Mouse (Mus musculus) midbrain, embryonic 14.5 days (tissue): ENCODE measurements around the gene Abhd16a. TPM values are rescaled to one million over a fixed set of nuclear protein-coding genes. Genes with fewer than 3 reads are reported as not detected.

Source experiments
- ATAC-seq: fragments of 200-750 bp; cut with Nextera tagmentation; 2 replicates; pipeline ENCODE4 v1.8.0; 2017; ENCODE audit warnings: moderate number of reproducible peaks, moderate library complexity; ENCODE audit not compliant: low FRiP score, low TSS enrichment
- DNase-seq: peaks from one replicate; pipeline ENCODE4 v3.0.0-alpha.2; 2015
- H3K27ac ChIP-seq: fragments of 300-500 bp; sonication (generic); replicated peaks from 2 replicates; pipeline ENCODE4 v1.5.1; 2014; ENCODE audit warnings: mild to moderate bottlenecking, low read depth, low read length, moderate library complexity
- H3K27me3 ChIP-seq: fragments of 300-500 bp; sonication (generic); 2 replicates; pipeline ENCODE4 v1.6.1; 2014; ENCODE audit warnings: low read length, control low read depth, mixed read lengths; ENCODE audit not compliant: control insufficient read depth, insufficient read depth
- H3K36me3 ChIP-seq: fragments of 300-500 bp; sonication (generic); 2 replicates; pipeline ENCODE4 v1.6.1; 2014; ENCODE audit warnings: low read length, control low read depth; ENCODE audit not compliant: control insufficient read depth, insufficient read depth
- H3K4me1 ChIP-seq: fragments of 300-500 bp; sonication (generic); 2 replicates; pipeline ENCODE4 v1.6.1; 2014; ENCODE audit warnings: mild to moderate bottlenecking, antibody characterized with exemption, low read length, control low read depth; ENCODE audit not compliant: control insufficient read depth, insufficient read depth
- H3K4me2 ChIP-seq: fragments of 300-500 bp; sonication (generic); 2 replicates; pipeline ENCODE4 v1.6.1; 2014; ENCODE audit warnings: mild to moderate bottlenecking, low read length, moderate library complexity
- H3K4me3 ChIP-seq: fragments of 300-500 bp; sonication (generic); replicated peaks from 2 replicates; pipeline ENCODE4 v1.5.1; 2014; ENCODE audit warnings: low read depth, low read length
- H3K9ac ChIP-seq: fragments of 300-500 bp; sonication (generic); replicated peaks from 2 replicates; pipeline ENCODE4 v1.6.1; 2014; ENCODE audit warnings: mild to moderate bottlenecking, low read length, moderate library complexity
- H3K9me3 ChIP-seq: fragments of 300-500 bp; sonication (generic); 2 replicates; pipeline ENCODE4 v1.6.1; 2016; ENCODE audit warnings: low read length, control low read depth, mixed read lengths; ENCODE audit not compliant: control insufficient read depth
- WGBS: fragments of 180-500 bp; shearing (Covaris S2); extraction: QIAGEN DNeasy Blood & Tissue Kit; methylation state at CpG from one replicate; pipeline ENCODE4 v1.1.7; 2014; 5-methylcytosine and 5-hydroxymethylcytosine counted together
- polyA plus RNA-seq: library from polyadenylated mRNA; unstranded; fragments of >200 nt; fragmentation: Nextera tagmentation; extraction: Ambion mirVana; gene quantifications from 2 replicates; pipeline ENCODE4 v1.2.1, GENCODE M21; 2014

Gene Abhd16a
- polyA plus RNA-seq, 1 experiment from 2014 or later = 79.4 TPM

DNA sequence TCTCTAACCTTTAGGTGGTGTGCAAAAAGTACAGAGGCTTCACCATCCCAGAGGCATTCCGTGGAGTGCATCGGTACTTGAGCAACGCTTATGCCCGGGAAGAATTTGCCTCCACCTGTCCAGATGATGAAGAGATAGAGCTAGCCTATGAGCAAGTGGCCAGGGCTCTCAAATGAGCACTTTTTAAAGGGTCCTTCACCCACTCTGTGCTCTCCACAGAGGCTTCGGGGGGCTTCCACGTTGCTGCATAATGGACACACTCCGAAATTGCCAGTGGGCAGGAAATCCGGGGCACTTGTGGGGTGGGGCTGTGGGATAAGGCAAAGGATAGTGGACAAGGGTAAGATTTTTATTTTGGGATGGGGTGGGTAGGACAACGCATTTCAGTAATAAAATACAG, 30.7 kb upstream of the Abhd16a start:
- peaks cover 41% of the 10 kb centered on the region for H3K36me3 ChIP-seq
- H3K4me2 ChIP-seq = peak overlapping the region; percentile 91
- peak overlapping the region; percentile 86; the same call in 1 of the 2 replicates for H3K27ac ChIP-seq
- peaks cover 16% of the 10 kb centered on the region for H3K4me1 ChIP-seq
- 73% methylated on average over 9 of the region's 9 CpGs for WGBS
- H3K9me3 ChIP-seq = no peaks in the 10 kb centered on the region
- 0 out of 2 replicates have a peak overlapping the region, but pooled peaks have one; percentile 64 for H3K9ac ChIP-seq
- ATAC-seq = peak; percentile 9; the same call in 1 of the 2 replicates
- H3K27me3 ChIP-seq = no peaks in the 10 kb centered on the region
- peak overlapping the region; percentile 58 for H3K4me3 ChIP-seq
- no peak for DNase-seq

- DNase-seq (peak; percentile 95), ATAC-seq (peak; percentile 91)
- Histone ChIP-seq H3K36me3 (peaks cover 36% of the 10 kb centered on the region), H3K27me3 (0 out of 2 replicates have a peak, but pooled peaks cover 7% of the 10 kb centered on the region), H3K4me3 (peak within 1 kb of the TSS; percentile 58), H3K9me3 (no peaks in the 10 kb centered on the region), H3K27ac (peak within 1 kb of the TSS; percentile 86), H3K9ac (peak within 1 kb of the TSS; percentile 64), H3K4me2 (peak within 1 kb of the TSS; percentile 91), H3K4me1 (peaks cover 16% of the 10 kb centered on the region)
- WGBS = under 1% methylated on average over 57 of the region's 57 CpGs
These were observed 29.9 kb upstream of the Abhd16a start, which contains the start of gene Ddah2 for GRCm38 (mm10) chr17:35058911-35059892. Ddah2 (plus strand) TSS chr17:35059035.

- peak overlapping the region; percentile 91 for H3K4me2 ChIP-seq
- H3K4me1 ChIP-seq = peaks cover 19% of the 10 kb centered on the region
- H3K9me3 ChIP-seq = no peaks in the 10 kb centered on the region
- DNase-seq = no peak
- peaks cover 16% of the 10 kb centered on the region; the same call in 1 of the 2 replicates for H3K27me3 ChIP-seq
- no peak; the same call in 1 of the 2 replicates for ATAC-seq
- WGBS = 25% methylated on average over 14 of the region's 14 CpGs
- H3K9ac ChIP-seq = peak overlapping the region; percentile 64
- H3K27ac ChIP-seq = 0 out of 2 replicates have a peak overlapping the region, but pooled peaks have one; percentile 86
- H3K4me3 ChIP-seq = peak overlapping the region; percentile 58
- H3K36me3 ChIP-seq = peaks cover 34% of the 10 kb centered on the region
These were observed 29.0 kb upstream of the Abhd16a start for GRCm38 (mm10) chr17:35060071-35060470.

DNA sequence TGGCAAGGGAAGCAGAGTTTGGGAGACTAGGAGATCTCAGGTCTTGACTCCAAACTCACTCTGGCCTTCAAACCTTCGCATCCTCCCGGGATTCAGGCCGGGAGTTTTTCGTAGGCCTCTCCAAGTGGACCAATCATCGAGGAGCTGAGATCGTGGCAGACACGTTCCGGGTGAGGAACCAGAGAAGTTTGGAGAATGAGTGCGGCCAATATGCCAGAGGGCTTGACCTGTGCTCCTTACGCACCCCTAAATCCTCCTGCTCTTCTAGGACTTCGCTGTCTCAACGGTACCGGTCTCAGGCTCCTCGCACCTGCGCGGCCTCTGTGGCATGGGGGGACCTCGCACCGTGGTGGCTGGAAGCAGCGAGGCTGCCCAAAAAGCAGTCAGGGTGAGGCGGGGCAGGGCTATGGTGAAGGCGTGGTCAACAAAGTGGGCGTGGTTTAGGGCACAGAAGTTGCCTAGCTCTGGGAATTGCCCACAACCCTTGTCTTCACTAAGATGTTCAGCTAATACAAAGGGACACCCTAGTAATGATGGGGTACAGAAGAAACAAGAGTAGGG, 28.2 kb upstream of the Abhd16a start:
- Histone ChIP-seq H3K9ac (no peak overlapping the region), H3K36me3 (peaks cover 34% of the 10 kb centered on the region), H3K27me3 (peaks cover 18% of the 10 kb centered on the region; the same call in 1 of the 2 replicates), H3K4me2 (peak overlapping the region; percentile 91), H3K27ac (no peak overlapping the region), H3K9me3 (no peaks in the 10 kb centered on the region), H3K4me1 (peaks cover 21% of the 10 kb centered on the region), H3K4me3 (peak overlapping the region; percentile 58)
- WGBS = 67% methylated on average over 22 of the region's 22 CpGs
- DNase-seq = no peak
- ATAC-seq = no peak

DNA sequence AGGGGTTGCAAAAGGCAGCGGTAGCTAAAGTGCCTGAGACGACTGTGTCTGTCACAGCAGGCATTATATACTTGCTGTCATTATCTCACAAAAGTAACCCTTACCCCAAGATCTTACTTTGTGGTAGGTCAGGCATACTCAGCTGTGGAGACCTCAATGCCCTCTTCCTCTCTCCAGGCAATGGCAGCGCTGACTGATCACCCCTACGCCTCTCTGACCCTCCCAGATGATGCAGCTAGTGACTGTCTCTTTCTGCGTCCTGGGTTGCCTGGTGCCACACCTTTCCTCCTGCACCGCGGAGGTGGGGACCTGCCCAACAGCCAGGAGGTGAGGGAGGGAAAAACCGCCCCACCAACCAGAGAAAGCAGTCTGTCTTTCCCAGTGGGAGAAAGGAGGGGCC, 27.8 kb upstream of the Abhd16a start:
- no peak for ATAC-seq

GRCm38 (mm10) chr17:35063466-35063865, 25.6 kb upstream of the Abhd16a start:
- Histone ChIP-seq H3K9me3 (no peaks in the 10 kb centered on the region), H3K27me3 (peaks cover 18% of the 10 kb centered on the region; the same call in 1 of the 2 replicates), H3K36me3 (peaks cover 24% of the 10 kb centered on the region), H3K27ac (no peak overlapping the region), H3K4me1 (peaks cover 17% of the 10 kb centered on the region), H3K4me2 (no peak overlapping the region), H3K9ac (no peak overlapping the region), H3K4me3 (no peak overlapping the region)
- no peak for ATAC-seq
- no peak for DNase-seq
- 94% methylated on average over 3 of the region's 3 CpGs for WGBS

More for the DNA sequence above, 27.8 kb upstream of the Abhd16a start:
- Histone ChIP-seq H3K36me3 (peaks cover 29% of the 10 kb centered on the region), H3K27ac (no peak overlapping the region), H3K9me3 (no peaks in the 10 kb centered on the region), H3K4me2 (no peak overlapping the region), H3K9ac (no peak overlapping the region), H3K4me3 (no peak overlapping the region), H3K4me1 (peaks cover 21% of the 10 kb centered on the region), H3K27me3 (peaks cover 18% of the 10 kb centered on the region; the same call in 1 of the 2 replicates)
- WGBS = 89% methylated on average over 8 of the region's 8 CpGs
- DNase-seq = no peak

GRCm38 (mm10) chr17:35064378-35064877, 24.6 kb upstream of the Abhd16a start:
- ATAC-seq = no peak
- 33% methylated on average over 10 of the region's 10 CpGs for WGBS
- peaks cover 24% of the 10 kb centered on the region for H3K36me3 ChIP-seq
- H3K27me3 ChIP-seq = peaks cover 18% of the 10 kb centered on the region; the same call in 1 of the 2 replicates
- no peak overlapping the region for H3K27ac ChIP-seq
- peaks cover 16% of the 10 kb centered on the region for H3K4me1 ChIP-seq
- H3K9me3 ChIP-seq = no peaks in the 10 kb centered on the region
- H3K4me3 ChIP-seq = no peak overlapping the region
- H3K4me2 ChIP-seq = peak overlapping the region; percentile 42
- peak overlapping the region; percentile 20; the same call in 1 of the 2 replicates for H3K9ac ChIP-seq
- DNase-seq = no peak
